Mouse (Mus musculus) myocyte (in vitro differentiated cells): ENCODE results near the gene Zfp790.

Experiments used
- CEBPB ChIP-seq: IDR thresholded peaks from 2 replicates; pipeline ENCODE4 v1.6.1; 2011; ENCODE audit warnings: mild to moderate bottlenecking, moderate library complexity; ENCODE audit not compliant: poor library complexity, insufficient read depth, severe bottlenecking
- E2F4 ChIP-seq: IDR thresholded peaks from one replicate; pipeline ENCODE4 v1.6.1; 2011; ENCODE audit warnings: mild to moderate bottlenecking, control low read depth, moderate library complexity; ENCODE audit not compliant: insufficient read depth
- MAX ChIP-seq: IDR thresholded peaks from one replicate; pipeline ENCODE4 v1.6.1; 2011; ENCODE audit warnings: low read depth, mild to moderate bottlenecking, control low read depth
- MYOD1 ChIP-seq, 3 experiments: IDR thresholded peaks; one replicate each; pipeline ENCODE4 v1.6.1; 2011; ENCODE audit warnings: control low read depth in 2 of 3, low read depth in 2 of 3, mild to moderate bottlenecking in 2 of 3, moderate library complexity in 1 of 3; ENCODE audit not compliant: insufficient read length in 2 of 3, control insufficient read depth in 1 of 3
- MYOG ChIP-seq, 3 experiments: IDR thresholded peaks; one replicate each; pipeline ENCODE4 v1.6.1; 2011; ENCODE audit warnings: control low read depth in 2 of 3, low read depth in 2 of 3, mild to moderate bottlenecking in 2 of 3; ENCODE audit not compliant: insufficient read length in 2 of 3, control insufficient read depth in 1 of 3, insufficient read depth in 1 of 3
- POLR2A ChIP-seq: IDR thresholded peaks from one replicate; pipeline ENCODE4 v1.6.1; 2011; ENCODE audit warnings: low read depth, mild to moderate bottlenecking, control low read depth, moderate library complexity; ENCODE audit not compliant: insufficient read length
- POLR2AphosphoS2 ChIP-seq: IDR thresholded peaks from one replicate; pipeline ENCODE4 v1.6.1; 2011; ENCODE audit warnings: low read depth, control low read depth; ENCODE audit not compliant: insufficient read length
- SRF ChIP-seq: IDR thresholded peaks from one replicate; pipeline ENCODE4 v1.6.1; 2011; ENCODE audit warnings: low read depth; ENCODE audit not compliant: control insufficient read depth, insufficient read length
- TCF12 ChIP-seq: IDR thresholded peaks from one replicate; pipeline ENCODE4 v1.6.1; 2011; ENCODE audit warnings: mild to moderate bottlenecking, control low read depth; ENCODE audit not compliant: poor library complexity, insufficient read depth, severe bottlenecking
- USF1 ChIP-seq: IDR thresholded peaks from one replicate; pipeline ENCODE4 v1.6.1; 2011; ENCODE audit warnings: low read depth, mild to moderate bottlenecking, control low read depth, moderate library complexity

DNA sequence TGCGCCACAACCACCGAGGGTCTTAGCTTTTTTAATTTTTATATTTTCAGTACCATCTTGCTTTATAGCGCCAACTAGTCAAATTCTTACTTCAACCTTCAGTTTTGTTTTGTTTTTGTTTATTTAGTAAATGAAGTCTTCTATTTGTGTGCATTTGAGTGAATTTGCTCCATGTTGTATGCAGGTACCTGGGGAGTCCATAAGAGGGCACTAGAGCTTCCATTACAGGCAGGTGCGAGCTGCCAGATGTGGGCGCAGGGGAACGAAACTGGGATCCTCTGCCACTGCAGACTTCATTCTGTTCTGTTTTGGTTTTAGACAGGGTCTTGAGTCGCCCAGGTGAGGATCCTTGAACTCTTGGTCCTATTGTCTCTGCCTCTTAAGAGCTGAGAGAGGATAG lies 45.7 kb downstream of the Zfp790 start:
- no peak for TF ChIP-seq TCF12
- TF ChIP-seq CEBPB = no peak
- no peak for TF ChIP-seq POLR2A
- TF ChIP-seq MYOG (IDR thresholded peaks at IDR 0.05; ENCODE audit: control insufficient read depth in 1 of 3, insufficient read depth in 1 of 3, insufficient read length in 2 of 3, low read depth in 2 of 3) = no peak
- no peak for TF ChIP-seq MAX
- no peak for TF ChIP-seq MYOD1 (IDR thresholded peaks at IDR 0.05; ENCODE audit: control insufficient read depth in 1 of 3, insufficient read length in 2 of 3, low read depth in 2 of 3)
- TF ChIP-seq E2F4 = no peak
- no peak for TF ChIP-seq USF1
- TF ChIP-seq POLR2AphosphoS2 = no peak
- no peak for TF ChIP-seq SRF
